Mouse (Mus musculus) gastrocnemius, adult 8-10 months (tissue): ENCODE measurements at regions not wholly inside any gene's neighbourhood (a gene's known extent, or its start where the extent isn't known, plus 50 kb on each side); places are given as distances from the start of the nearest gene placed in this dataset.

Experiments
- DNase-seq, 2 experiments: peaks; one replicate each; pipeline ENCODE4 v3.0.0; 2022; ENCODE audit warnings: low spot score in 2 of 2

DNA sequence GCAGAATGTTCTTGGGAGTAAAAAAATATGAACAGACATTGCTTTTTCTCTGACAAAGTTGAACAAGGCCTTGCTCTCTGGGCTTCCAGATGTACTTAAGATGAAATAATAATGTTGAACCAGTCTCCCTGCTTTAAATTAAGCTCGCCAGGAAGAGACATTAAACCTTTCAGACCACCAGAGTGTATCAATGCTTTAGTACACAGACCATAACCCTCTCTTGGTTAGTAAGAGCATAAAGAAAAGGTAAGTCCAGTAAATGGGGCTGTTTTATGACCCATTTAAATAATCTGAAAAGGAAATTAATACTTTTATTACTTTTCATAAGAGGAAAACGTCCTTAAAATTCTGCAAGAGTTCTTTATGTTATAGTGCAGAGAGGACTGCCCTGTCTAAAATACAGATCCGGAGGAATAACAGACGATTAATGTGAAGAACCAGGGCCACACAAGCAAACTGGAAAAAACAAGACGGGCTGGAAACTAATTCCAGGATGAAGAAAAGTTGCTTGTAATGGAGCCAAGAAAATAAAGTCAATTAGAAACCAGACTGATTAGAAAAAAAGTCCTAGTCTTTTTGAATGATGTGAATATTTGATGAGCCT, 74.4 kb downstream of the Mettl11b start:
- DNase-seq: no peak

GRCm38 (mm10) chr1:163642091-163642490, 82.9 kb downstream of the Mettl11b start:
- no peak for DNase-seq

DNA sequence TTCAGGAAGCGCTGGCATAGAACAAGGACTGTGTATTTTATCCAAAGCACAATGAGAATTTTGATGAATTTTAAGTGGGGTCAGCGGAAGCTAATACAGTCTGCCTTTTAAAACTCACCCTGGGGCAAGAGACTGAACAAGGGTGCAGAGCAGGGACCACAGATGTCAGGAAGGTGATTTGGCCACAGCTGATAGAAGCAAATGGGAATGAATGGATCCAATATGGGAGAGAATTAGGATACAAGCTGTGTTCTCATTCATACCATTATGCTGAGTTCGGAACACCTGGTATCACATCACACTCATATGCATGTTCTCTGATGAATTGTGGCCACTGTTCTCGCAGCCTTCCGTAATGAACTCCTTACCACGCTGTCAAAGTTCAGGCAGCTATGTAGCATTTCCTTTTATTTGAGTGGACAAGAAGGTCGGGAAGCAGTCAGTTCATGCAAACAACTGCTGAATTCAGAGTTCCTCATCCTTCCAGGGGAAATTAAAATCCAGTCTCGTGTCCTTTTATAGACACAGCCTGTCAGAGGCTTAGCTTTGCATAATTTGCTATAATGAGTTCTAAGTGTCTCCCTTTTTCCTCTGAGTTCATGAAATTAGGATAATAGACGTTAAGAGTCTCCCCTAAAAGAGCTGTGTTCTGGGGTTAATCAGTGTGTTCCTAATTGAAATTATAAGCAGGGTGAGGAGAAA, 84.4 kb downstream of the Mettl11b start:
- DNase-seq: no peak

DNA sequence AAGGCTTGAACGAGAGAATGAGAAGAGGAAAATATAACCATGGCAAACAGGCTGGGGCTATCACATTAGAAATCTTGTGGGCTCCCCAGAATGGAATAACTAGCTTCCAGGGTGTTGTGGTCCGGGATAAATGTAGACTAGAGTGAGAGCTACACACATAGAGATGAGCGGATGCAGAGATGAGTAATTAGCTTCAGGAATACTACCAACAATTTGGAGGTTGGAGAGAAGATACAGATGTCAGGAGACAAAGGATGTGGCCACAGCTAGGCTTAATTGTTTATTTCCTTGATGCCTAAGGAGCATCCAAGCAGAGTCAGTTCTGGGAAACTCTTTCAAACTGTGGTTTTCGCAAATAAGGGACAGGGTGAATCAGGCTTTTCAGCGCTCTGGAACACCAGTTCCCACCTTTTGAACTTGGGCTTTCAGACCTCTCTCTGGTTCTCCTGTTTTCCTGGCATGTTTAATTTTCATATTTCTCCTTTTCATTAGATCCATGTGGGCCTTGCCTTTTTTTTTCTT, 94.7 kb downstream of the Mettl11b start:
- no peak for DNase-seq

DNA sequence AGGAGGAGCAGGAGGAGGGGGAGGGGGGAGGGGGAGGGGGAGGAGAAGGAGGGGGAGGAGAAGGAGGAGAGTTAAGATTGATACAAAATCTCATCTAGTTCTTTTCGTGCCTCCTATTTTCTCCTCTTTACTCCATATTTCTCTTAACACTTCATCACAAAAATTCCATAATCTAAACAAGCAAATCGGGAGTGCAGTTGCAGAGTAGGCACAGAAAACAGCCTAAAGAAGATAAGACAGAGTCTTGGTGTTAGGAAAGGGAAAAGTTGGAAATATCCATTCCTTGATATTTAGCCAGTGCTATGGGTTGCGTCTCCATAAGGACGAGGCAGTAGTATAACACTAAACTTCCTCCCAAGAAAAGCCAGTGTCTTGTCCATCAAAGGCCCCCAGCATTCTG, 100.1 kb downstream of the Mettl11b start:
- DNase-seq: no peak

DNA sequence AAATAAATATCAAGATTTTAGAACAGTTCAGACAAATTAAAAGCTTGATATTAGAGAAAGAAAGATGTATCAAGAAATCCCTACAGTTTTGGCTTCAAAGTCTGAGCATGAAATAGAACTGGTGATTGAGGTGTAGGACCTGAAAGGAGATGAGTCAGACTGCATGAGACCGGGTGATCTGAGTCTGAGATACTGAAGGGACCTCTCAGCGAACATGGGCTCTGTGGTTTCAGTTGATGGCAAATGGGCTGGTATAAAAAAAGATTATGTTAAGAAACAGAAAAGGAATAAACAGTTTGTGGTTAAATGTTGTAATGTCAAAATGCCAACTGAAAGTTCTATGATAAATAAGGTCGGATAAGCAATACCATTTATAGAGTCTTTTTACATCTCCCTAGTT, 103.7 kb downstream of the Mettl11b start:
- DNase-seq: no peak

DNA sequence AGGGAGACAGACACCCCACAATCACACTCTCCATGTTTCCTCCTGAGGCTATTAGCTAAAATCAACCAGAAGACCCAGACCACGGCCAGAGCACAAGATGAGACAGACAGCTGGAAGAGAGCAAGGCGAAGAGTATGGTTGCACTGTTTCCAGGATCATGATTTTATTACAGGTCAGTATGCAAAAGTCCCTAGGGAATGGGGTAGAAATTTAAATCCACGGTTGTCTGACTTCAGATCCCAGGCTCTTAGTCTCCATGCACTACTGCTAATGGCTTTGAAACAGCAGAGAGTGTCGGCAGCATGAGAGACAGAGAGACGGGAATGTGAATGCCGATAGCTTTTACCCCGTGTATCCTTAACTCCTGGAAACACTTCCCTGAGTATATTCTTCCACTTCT, 105.2 kb downstream of the Mettl11b start:
- DNase-seq: no peak

DNA sequence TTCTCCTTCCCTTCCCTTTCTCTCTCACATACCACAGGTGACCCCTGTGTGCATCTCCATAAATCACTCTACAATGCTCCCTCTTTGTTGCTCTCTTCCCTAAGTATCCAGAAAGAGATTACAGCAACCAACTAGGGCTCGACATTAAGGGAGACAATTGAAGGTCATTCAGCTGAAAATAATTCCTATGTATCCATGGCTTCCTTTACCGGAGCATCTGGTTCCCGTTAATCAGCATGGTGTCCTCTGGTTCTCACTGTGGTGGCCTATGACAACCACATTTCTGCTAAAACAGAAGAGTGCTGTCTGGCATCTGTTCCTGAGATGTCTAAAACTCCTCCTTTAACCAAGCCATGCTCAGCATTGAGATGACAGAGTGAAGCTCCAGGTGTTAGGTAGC, 106.9 kb downstream of the Mettl11b start:
- DNase-seq: no peak

DNA sequence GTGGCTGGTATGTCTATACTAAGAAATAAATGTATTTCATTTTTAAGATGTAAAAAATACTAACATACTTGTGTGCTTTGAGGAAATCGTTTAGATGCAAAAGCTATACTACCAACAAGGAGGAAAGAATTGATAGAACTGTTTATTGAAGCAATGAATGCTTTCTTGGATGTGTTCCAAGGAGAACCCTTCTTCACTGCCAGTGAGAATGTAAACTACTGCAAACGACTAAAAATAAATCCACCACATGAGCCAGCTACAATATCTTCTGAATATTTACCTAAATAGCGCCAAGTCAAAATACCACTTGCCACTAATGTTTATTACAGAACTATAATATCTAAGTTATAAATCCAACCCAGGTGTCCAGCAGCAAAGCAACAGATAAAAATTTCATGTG, 108.4 kb downstream of the Mettl11b start:
- no peak for DNase-seq

DNA sequence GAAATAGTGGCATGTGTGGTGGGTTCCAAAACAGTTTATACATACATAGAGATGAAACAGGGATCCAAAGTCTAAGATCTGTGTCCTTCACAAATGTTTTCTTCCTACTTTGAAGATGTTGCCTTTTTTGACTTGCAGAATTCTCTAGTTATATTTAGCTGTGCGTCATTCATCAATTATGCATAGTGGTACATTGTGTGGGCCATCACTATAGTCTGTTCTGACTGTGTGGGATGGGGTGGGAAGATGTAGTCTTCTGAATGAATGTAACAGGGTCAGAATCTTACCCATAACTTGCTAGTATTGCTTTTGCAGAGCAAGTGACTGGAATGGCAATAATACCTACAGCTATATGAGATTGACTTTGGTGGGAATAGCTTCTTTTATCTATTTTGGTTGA, 116.6 kb downstream of the Mettl11b start:
- DNase-seq: no peak

DNA sequence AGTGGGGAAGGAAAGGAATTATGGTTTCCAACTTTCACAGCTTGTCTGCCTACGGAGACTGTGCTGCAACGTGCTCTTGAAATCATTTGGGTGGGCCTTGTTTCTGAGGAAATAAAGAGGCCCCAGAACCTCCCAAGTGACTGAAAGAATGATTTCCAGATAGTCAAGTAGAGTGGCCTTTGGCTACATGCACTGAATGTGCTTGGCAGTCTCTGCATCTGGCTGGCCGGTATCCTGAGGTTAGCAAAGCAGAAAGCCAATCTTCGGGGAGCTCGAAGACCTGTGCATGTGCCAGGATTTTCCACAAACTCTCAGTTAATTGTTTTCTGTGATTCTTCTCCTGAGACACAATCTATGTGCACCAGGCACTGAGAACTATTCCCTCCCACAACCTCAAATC, 117.3 kb downstream of the Mettl11b start:
- DNase-seq: peak; percentile 52 to 68

DNA sequence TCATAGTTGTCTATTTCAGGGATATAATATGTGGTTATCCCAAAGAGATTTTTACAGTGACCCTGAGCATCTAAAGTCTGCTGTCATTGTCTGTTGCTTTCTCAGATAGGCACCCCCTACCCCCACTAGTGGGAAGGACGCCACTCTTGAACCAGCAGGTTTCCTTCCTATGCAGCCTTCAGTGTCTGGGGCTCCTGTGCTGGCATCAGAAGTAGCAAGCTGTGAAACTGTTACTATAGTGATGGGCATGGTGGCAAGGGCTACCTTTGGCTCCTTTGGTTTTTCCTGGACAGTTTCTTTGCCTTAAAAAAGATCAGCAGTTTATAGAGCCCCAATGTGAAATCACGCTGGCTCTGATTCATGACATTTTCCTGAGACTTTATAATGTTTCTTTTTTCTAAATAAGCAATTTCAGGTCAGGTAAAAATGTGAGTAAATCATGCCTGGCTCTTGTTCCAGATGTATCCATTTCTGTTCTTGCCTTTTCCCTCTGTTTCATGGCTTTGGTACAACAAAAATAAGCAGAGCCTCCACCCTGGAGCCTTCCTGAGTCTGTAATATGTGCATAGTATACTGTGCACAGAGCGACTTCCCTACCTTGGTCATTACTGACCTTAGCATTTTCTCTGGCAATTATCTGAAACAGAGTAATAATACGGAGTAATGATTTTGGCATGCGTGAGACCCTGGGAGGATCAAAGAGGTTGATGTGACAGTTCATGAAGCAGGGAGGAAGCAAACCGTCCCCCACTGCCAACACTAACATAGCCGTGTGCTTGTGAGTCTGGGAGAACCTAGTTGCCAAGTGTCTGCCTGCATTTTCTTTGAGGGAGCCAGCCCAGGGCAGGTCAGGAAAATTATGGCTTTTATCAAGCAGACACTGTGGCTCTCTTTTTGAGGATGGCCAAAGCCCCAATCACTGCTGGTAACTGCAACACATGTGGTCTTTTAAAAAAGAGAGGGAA, 124.8 kb downstream of the Mettl11b start:
- no peak for DNase-seq

GRCm38 (mm10) chr1:163576411-163576810, 148.6 kb downstream of the Mettl11b start:
- DNase-seq: no peak

DNA sequence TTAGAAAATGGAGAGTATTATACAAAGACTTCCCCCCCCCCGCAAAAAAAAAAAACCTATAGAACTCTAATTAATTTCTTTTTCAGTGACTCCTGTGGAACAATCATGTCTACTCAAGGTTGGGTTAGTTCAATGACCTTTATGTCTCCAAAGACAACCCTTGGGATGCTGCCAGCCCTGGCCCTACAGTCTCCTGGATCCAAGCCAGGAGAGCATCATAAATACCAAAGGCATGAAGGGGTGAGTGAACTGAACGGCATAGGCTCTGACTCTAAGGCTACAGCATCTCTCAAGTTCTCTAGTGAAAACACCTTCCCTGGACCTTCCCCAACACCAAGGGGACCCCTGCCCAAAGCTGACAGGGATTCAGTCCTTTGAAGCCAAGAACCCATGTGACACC, 149.4 kb downstream of the Mettl11b start:
- no peak for DNase-seq

DNA sequence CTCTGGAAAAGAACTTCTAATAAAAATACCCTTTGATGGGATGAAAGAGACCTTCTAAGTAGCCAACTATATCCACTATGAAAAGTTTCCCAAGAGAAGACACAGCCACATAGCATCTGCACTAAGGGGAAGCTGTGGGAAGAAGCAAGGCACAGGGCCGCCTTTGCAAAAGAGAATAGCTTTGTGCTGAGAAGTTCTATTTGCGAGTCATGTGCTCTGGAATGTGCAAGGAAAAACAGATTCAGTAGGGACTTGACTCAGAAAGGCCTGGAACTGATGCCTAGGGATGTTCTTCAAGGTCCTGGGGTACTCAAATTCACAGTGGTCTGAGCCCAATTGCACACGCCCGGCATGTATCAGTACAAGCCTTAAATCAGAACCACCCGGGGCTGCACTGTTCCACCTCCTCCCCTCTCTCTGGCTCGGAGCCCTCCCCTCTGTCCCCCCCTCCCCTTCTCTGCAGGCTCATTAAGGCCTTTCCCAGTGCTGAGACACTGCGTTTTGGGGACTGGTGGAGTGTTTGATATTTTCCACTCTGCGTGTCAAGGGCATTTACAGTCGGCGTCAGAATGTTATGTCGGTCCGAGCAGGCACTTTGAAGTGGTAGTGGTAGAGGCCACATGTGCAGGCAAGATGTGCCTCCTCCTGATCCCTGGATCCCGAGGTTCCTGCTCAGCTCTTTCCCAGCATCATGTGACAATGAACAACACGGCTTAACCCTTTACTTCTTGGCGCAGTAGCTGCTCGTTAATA, 150.4 kb downstream of the Mettl11b start:
- DNase-seq: no peak

GRCm38 (mm10) chr1:163573533-163573932, 151.5 kb downstream of the Mettl11b start:
- DNase-seq: no peak

- no peak for DNase-seq
These were observed 160.3 kb upstream of the Gorab start for GRCm38 (mm10) chr1:163563791-163564190.

GRCm38 (mm10) chr1:163563064-163563463, 159.6 kb upstream of the Gorab start:
- DNase-seq: no peak

DNA sequence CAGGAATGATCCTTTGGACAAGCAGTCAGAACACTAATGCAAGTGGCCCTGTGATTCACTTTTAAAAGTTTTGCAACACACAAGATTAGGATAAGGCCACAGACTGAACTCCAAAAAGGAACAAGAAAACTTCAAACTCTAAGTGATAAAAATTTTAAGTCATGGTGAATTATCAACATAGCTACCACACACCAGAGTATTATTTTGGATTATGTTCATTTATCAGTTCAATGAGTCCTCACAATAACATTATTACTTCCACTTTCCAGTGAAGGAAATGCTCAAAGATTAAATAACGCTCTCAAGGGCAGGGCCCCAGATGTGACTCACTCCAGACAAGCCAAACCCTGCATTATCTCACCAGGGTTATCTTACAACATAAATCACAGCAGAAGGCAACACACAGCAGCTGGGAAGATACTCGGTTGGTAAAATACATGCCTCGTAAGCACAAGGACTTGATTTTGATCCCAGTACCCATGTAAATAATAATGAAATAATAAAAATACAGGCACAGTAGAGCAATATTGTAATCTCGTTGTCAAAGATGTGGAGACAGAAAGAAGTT, 158.8 kb upstream of the Gorab start:
- no peak for DNase-seq

- DNase-seq: no peak
These were observed 157.5 kb upstream of the Gorab start for GRCm38 (mm10) chr1:163561016-163561415.
